Mouse (Mus musculus): ENCODE measurements around the gene Gm29776. TPM values are rescaled to one million over a fixed set of nuclear protein-coding genes. Genes with fewer than 3 reads are reported as not detected.

Gene Gm29776
- total RNA-seq, 2 experiments from 2014 or later: not detected

- DNase-seq (ENCODE audit: low spot score in 2 of 2): no peak
These were observed 45.8 kb downstream of the Gm29776 start for GRCm38 (mm10) chr14:54652787-54653186.

GRCm38 (mm10) chr14:54651556-54651955 is 47.1 kb downstream of the Gm29776 start:
- no peak for DNase-seq (ENCODE audit: low spot score in 2 of 2)

- peak; percentile 74 to 89 for DNase-seq (ENCODE audit: low spot score in 2 of 2)
These were observed 47.8 kb downstream of the Gm29776 start for GRCm38 (mm10) chr14:54650621-54651454.

GRCm38 (mm10) chr14:54647900-54648299 is 50.7 kb downstream of the Gm29776 start:
- DNase-seq (ENCODE audit: low spot score in 2 of 2): no peak

- DNase-seq (ENCODE audit: low spot score in 2 of 2): no peak
These were observed 51.6 kb downstream of the Gm29776 start for GRCm38 (mm10) chr14:54646898-54647636.

GRCm38 (mm10) chr14:54646455-54646854 is 52.2 kb downstream of the Gm29776 start:
- no peak for DNase-seq (ENCODE audit: low spot score in 2 of 2)

GRCm38 (mm10) chr14:54644294-54644693 is 54.3 kb downstream of the Gm29776 start:
- DNase-seq (ENCODE audit: low spot score in 2 of 2): no peak

GRCm38 (mm10) chr14:54643011-54643410 is 55.6 kb downstream of the Gm29776 start:
- DNase-seq (ENCODE audit: low spot score in 2 of 2): no peak

Small RNA genes within 50 kb of the gene (microRNA-seq; reads per million reads assigned to microRNA genes)
- gene Mir6948: 0 to 0.25 reads per million in 2 experiments

Other genes with a start within 250 kb of the Gm29776 start
- 10 to 100 TPM; 33.8 to 34.6 TPM for gene Lrp10, start 234.7 kb downstream of the Gm29776 start, total RNA-seq (2021)
- 10 to 100 TPM; 21.0 to 23.1 TPM for gene Rem2, start 222.7 kb downstream of the Gm29776 start, total RNA-seq (2021)
- 10 to 100 TPM; 51.5 to 56.7 TPM for gene Prmt5, start 181.3 kb downstream of the Gm29776 start, total RNA-seq (2021)
- 1 to 10 TPM; 2.6 to 3.4 TPM for gene Haus4, start 144.2 kb downstream of the Gm29776 start, total RNA-seq (2021)
- under 1 TPM; 0.86 to 0.89 TPM for gene Ajuba, start 121.3 kb downstream of the Gm29776 start, total RNA-seq (2021)
- 1 to 10 TPM; 5.6 TPM for gene 4931414P19Rik, start 92.8 kb downstream of the Gm29776 start, total RNA-seq (2021)
- 100 to 1,000 TPM; 209 to 210 TPM for gene Psmb5, start 80.8 kb downstream of the Gm29776 start, total RNA-seq (2021)
- gene Psmb11, start 77.4 kb downstream of the Gm29776 start, total RNA-seq (2021): under 1 TPM; 0.25 to 0.54 TPM
- not detected for gene Gm17606, start 57.9 kb downstream of the Gm29776 start, total RNA-seq (2021)
- gene Cdh24, start 57.5 kb downstream of the Gm29776 start, total RNA-seq (2021): 10 to 100 TPM; 20.4 to 22.3 TPM
- 10 to 100 TPM; 23.4 to 24.4 TPM for gene 1700123O20Rik, start 12.6 kb downstream of the Gm29776 start, total RNA-seq (2021)
- 100 to 1,000 TPM; 196 to 207 TPM for gene Acin1, start 11.9 kb downstream of the Gm29776 start, total RNA-seq (2021)
- not detected for gene Cebpe, start 13.3 kb upstream of the Gm29776 start, total RNA-seq (2021)
- 10 to 100 TPM; 52.3 to 53.1 TPM for gene Slc7a8, start 83.1 kb upstream of the Gm29776 start, total RNA-seq (2021)
- not detected for gene Rnf212b, start 115.3 kb upstream of the Gm29776 start, total RNA-seq (2021)
- 10 to 100 TPM; 22.7 to 22.8 TPM for gene Homez, start 172.1 kb upstream of the Gm29776 start, total RNA-seq (2021)
- 10 to 100 TPM; 19.3 to 19.7 TPM for gene Ppp1r3e, start 178.7 kb upstream of the Gm29776 start, total RNA-seq (2021)
- 100 to 1,000 TPM; 121 to 124 TPM for gene Bcl2l2, start 184.5 kb upstream of the Gm29776 start, total RNA-seq (2021)
- 1 to 10 TPM in 1 of 2 experiments, under 1 TPM in 1; 0.45 to 7.3 TPM for gene Gm20521, start 184.6 kb upstream of the Gm29776 start, total RNA-seq (2021)
- 100 to 1,000 TPM; 227 to 252 TPM for gene Pabpn1, start 193.7 kb upstream of the Gm29776 start, total RNA-seq (2021)
- gene Slc22a17, start 214.3 kb upstream of the Gm29776 start, total RNA-seq (2021): 100 to 1,000 TPM; 691 to 697 TPM
- gene Efs, start 227.3 kb upstream of the Gm29776 start, total RNA-seq (2021): 10 to 100 TPM in 1 of 2 experiments, 1 to 10 TPM in 1; 9.9 to 10.5 TPM
- gene Il25, start 233.9 kb upstream of the Gm29776 start, total RNA-seq (2021): not detected
- gene Cmtm5, start 237.4 kb upstream of the Gm29776 start, total RNA-seq (2021): 10 to 100 TPM; 77.1 to 86.1 TPM

Measured in layer of hippocampus, adult 18-20 months (tissue).